Mouse (Mus musculus): Measurements from ENCODE around the gene Cracr2b. TPM values are rescaled to one million over a fixed set of nuclear protein-coding genes. Genes with fewer than 3 reads are reported as not detected.

Gene Cracr2b
- polyA plus RNA-seq, 1 experiment, result 15.3 TPM

DNA sequence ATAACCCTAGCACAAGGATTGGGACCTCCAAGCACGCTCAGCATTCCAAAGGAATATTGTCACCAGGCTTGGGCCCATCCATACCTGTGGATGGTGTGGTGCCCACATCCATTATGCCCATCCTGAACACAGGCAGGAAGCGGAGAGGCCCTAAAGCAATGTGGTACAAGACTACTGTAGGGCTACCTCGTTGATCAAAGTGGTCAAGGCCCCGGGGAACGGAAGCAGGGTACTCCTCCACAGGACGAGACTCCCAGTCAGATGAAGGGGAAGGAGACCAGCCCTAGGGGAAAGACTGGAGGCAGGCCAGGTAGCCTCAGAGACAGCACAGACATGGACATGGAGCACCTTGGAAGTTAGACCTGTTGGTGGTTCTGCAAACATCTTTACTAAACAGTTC is 11.9 kb downstream of the Cracr2b start:
- Histone ChIP-seq H3K4me3 (ENCODE audit: insufficient read depth, low read depth, low read length) (no peak overlapping the region), H3K36me3 (ENCODE audit: control insufficient read depth, insufficient read depth, low read length) (no peaks in the 10 kb centered on the region), H3K4me1 (ENCODE audit: control insufficient read depth, insufficient read depth, low read length) (peaks cover 43% of the 10 kb centered on the region), H3K27me3 (replicated peaks; ENCODE audit: control insufficient read depth, insufficient read depth, low read length) (no peaks in the 10 kb centered on the region), H3K27ac (ENCODE audit: insufficient read depth, low read depth, low read length) (no peak overlapping the region)
- no peak for DNase-seq
- TF ChIP-seq POLR2A (IDR thresholded peaks at IDR 0.05; ENCODE audit: low read depth, low read length), result no peak
- TF ChIP-seq CTCF (conservative IDR thresholded peaks at IDR 0.05; ENCODE audit: insufficient read depth, insufficient read length, low read depth, low read length), result no peak
- WGBS, result 66% methylated on average over 6 of the region's 6 CpGs

DNA sequence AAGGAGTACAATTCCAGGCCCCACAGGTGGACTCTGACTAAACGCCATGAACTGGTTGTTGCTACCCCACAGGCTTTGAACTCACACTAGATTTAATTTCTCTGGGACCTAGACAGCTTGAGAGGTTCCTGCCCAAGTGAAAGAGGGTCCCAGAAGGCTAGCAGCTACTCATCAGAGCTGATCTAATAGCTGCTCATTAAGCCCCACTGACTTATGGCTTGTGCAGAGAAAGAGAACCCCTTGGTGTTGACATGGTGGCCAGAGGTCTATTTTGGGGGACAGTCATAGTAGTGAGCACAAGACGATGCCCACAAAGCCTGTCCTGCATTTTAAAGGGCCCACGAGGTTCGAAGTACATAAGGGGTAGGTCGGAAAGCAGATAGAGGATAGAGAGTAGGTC is 13.3 kb downstream of the Cracr2b start:
- no peak for DNase-seq
- H3K4me1 ChIP-seq (ENCODE audit: control insufficient read depth, insufficient read depth, low read length), result peaks cover 34% of the 10 kb centered on the region
- TF ChIP-seq CTCF (conservative IDR thresholded peaks at IDR 0.05; ENCODE audit: insufficient read depth, insufficient read length, low read depth, low read length), result no peak
- TF ChIP-seq POLR2A (IDR thresholded peaks at IDR 0.05; ENCODE audit: low read depth, low read length), result no peak
- WGBS, result 5% methylated on average over 5 of the region's 5 CpGs
- no peaks in the 10 kb centered on the region for H3K27me3 ChIP-seq (replicated peaks; ENCODE audit: control insufficient read depth, insufficient read depth, low read length)
- no peak overlapping the region for H3K27ac ChIP-seq (ENCODE audit: insufficient read depth, low read depth, low read length)
- peak overlapping the region; percentile 96 for H3K4me3 ChIP-seq (ENCODE audit: insufficient read depth, low read depth, low read length)
- no peaks in the 10 kb centered on the region for H3K36me3 ChIP-seq (ENCODE audit: control insufficient read depth, insufficient read depth, low read length)

DNA sequence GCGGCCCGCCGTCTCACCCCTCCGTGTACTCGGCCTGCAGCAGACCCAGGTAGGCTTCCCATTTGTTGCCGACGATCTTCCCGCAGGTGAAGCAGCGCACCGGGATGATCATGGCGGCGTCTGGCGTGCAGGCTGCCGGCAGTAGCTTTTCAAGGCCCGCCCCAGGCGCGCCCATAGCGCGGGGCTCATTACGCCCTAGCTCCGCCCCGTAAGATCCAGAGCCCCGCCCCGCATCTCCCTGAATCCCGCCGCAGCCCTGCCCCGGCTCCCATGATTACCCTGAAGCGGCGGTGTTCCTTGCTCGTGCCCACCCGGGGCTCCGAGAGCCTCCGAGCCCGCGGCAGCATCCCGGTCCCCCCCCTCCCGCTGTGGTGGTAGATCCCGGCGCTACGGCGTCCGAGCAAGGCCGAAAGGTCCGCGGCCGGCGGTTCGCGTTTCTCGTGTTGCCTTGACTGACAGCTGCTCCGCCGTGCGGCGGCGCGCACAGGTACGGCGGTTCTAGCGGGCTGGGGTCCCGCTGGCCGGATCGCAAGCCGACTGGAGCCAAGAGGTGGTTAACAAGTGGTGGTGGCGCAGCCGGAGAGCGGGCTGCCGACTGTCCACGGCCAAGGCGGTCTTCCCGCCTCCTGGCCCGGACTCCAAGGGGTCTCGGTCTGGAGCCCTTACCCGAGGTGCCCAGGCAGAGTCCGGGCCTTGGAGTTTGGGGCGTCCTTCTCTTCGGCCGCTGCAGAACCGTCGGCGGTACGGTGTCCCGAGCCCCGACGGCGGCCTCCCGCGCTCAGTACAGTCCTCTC is 14.3 kb downstream of the Cracr2b start, which contains the start of the genes Polr2l and Tspan4:
Polr2l (minus strand) TSS at position 122 of the 794 bp plus-strand sequence.
Tspan4 (plus strand) TSS at position 230 of the 794 bp plus-strand sequence.
- peaks cover 25% of the 10 kb centered on the region for H3K4me1 ChIP-seq (ENCODE audit: control insufficient read depth, insufficient read depth, low read length)
- H3K27me3 ChIP-seq (replicated peaks; ENCODE audit: control insufficient read depth, insufficient read depth, low read length), result no peaks in the 10 kb centered on the region
- TF ChIP-seq CTCF (conservative IDR thresholded peaks at IDR 0.05; ENCODE audit: insufficient read depth, insufficient read length, low read depth, low read length) (no peak), POLR2A (IDR thresholded peaks at IDR 0.05; ENCODE audit: low read depth, low read length) (peak; percentile 73)
- H3K36me3 ChIP-seq (ENCODE audit: control insufficient read depth, insufficient read depth, low read length), result no peaks in the 10 kb centered on the region
- H3K4me3 ChIP-seq (ENCODE audit: insufficient read depth, low read depth, low read length), result peak within 1 kb of the TSS; percentile 96
- peak; percentile 91 for DNase-seq
- peak within 1 kb of the TSS; percentile 98 for H3K27ac ChIP-seq (ENCODE audit: insufficient read depth, low read depth, low read length)
- 1% methylated on average over 87 of the region's 87 CpGs for WGBS

DNA sequence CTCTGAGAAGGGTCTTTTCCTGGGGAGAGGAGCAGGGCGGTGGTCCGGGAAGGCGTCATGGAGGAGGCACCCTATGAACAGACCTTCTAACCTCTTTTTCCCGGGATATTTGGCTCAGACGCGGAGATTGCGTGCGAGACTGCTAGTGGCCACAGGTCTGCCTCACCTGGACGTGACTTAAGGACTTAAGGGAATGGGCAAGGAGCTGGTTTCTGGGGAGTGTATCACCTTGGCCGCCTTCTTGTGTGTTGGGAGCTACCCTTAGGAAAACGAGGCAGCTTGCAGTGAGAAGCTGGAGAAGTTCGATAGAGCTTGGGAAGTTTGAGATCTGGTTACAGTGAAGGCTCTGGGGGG is 14.9 kb downstream of the Cracr2b start:
- Histone ChIP-seq H3K4me3 (ENCODE audit: insufficient read depth, low read depth, low read length) (peak overlapping the region; percentile 96), H3K4me1 (ENCODE audit: control insufficient read depth, insufficient read depth, low read length) (peaks cover 25% of the 10 kb centered on the region), H3K36me3 (ENCODE audit: control insufficient read depth, insufficient read depth, low read length) (no peaks in the 10 kb centered on the region), H3K27ac (ENCODE audit: insufficient read depth, low read depth, low read length) (peak overlapping the region; percentile 98), H3K27me3 (replicated peaks; ENCODE audit: control insufficient read depth, insufficient read depth, low read length) (no peaks in the 10 kb centered on the region)
- 2% methylated on average over 12 of the region's 12 CpGs for WGBS
- peak; percentile 50 for DNase-seq
- no peak for TF ChIP-seq POLR2A (IDR thresholded peaks at IDR 0.05; ENCODE audit: low read depth, low read length)
- no peak for TF ChIP-seq CTCF (conservative IDR thresholded peaks at IDR 0.05; ENCODE audit: insufficient read depth, insufficient read length, low read depth, low read length)

DNA sequence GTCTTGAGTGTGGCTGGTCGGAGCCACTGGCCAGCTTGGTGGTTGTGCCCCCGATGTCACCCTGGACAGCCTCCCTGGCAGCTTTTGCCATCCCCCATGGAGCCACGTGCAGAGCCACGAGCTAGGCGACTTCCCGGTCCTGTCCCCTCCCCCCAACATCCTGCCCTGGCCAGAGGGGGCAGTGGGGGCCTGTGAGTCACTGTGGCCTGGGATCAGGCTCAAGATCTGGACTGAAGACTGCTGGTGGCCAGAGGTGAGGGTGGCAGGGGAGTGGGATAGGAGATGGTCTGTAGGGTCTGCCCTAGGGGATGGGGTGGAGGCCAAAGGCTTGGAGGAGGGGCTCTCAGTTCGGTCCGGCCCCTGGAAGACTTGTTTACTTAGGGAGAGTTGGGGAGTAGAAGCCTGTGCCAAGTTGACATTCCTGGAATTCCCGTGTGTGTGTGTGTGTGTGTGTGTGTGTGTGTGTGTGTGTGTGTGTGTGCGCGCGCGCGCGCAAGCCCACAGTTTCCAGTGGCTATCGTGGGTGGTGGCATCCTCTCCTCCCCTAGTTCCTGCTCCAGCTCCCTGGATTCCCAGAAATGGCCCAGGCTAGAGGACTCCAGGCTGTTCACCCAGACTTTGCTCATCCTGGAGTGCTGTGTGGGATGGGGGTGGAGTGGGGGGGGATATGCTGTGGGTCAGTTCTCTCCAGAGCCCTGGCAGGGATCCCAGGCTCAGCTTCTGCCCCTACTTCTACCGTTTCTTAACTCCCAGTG is 15.5 kb downstream of the Cracr2b start:
- H3K27ac ChIP-seq (ENCODE audit: insufficient read depth, low read depth, low read length), result peak overlapping the region; percentile 98
- no peaks in the 10 kb centered on the region for H3K27me3 ChIP-seq (replicated peaks; ENCODE audit: control insufficient read depth, insufficient read depth, low read length)
- no peaks in the 10 kb centered on the region for H3K36me3 ChIP-seq (ENCODE audit: control insufficient read depth, insufficient read depth, low read length)
- peaks cover 27% of the 10 kb centered on the region for H3K4me1 ChIP-seq (ENCODE audit: control insufficient read depth, insufficient read depth, low read length)
- DNase-seq, result peak; percentile 97
- peak overlapping the region; percentile 96 for H3K4me3 ChIP-seq (ENCODE audit: insufficient read depth, low read depth, low read length)
- WGBS, result under 1% methylated on average over 17 of the region's 17 CpGs
- TF ChIP-seq POLR2A (IDR thresholded peaks at IDR 0.05; ENCODE audit: low read depth, low read length) (no peak), CTCF (conservative IDR thresholded peaks at IDR 0.05; ENCODE audit: insufficient read depth, insufficient read length, low read depth, low read length) (0 out of 2 replicates have a peak, but pooled peaks have one; percentile 26)

DNA sequence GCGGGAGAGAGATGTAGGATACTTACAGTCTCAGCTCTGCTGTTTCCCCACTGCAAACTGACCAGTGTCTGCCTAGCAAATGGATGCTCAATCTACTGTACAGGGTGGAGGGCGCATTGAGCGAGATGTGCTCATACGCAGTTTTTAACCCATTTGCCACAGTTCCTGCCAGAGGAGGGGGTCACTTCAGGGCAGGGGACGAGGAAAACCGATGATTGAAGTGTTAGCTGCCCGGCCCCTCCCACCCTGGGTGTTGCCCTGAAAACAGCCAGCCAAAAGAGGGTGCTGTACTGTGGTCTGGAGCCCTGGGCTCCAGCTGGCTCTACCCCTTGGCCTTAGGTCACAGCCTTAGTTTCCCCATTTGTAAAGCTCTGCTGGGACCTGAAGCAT is 16.1 kb downstream of the Cracr2b start:
- Histone ChIP-seq H3K27me3 (replicated peaks; ENCODE audit: control insufficient read depth, insufficient read depth, low read length) (no peaks in the 10 kb centered on the region), H3K4me1 (ENCODE audit: control insufficient read depth, insufficient read depth, low read length) (peaks cover 27% of the 10 kb centered on the region), H3K36me3 (ENCODE audit: control insufficient read depth, insufficient read depth, low read length) (no peaks in the 10 kb centered on the region), H3K27ac (ENCODE audit: insufficient read depth, low read depth, low read length) (peak overlapping the region; percentile 98), H3K4me3 (ENCODE audit: insufficient read depth, low read depth, low read length) (peak overlapping the region; percentile 96)
- TF ChIP-seq CTCF (conservative IDR thresholded peaks at IDR 0.05; ENCODE audit: insufficient read depth, insufficient read length, low read depth, low read length) (no peak), POLR2A (IDR thresholded peaks at IDR 0.05; ENCODE audit: low read depth, low read length) (no peak)
- DNase-seq, result no peak
- 1% methylated on average over 7 of the region's 7 CpGs for WGBS

Data from kidney, adult 2 months (tissue).